Mouse (Mus musculus): ENCODE results near the gene Vps8. TPM values are rescaled to one million over a fixed set of nuclear protein-coding genes. Genes with fewer than 3 reads are reported as not detected.

Vps8 gene
- polyA plus RNA-seq, 1 experiment, result 35.8 TPM

DNA sequence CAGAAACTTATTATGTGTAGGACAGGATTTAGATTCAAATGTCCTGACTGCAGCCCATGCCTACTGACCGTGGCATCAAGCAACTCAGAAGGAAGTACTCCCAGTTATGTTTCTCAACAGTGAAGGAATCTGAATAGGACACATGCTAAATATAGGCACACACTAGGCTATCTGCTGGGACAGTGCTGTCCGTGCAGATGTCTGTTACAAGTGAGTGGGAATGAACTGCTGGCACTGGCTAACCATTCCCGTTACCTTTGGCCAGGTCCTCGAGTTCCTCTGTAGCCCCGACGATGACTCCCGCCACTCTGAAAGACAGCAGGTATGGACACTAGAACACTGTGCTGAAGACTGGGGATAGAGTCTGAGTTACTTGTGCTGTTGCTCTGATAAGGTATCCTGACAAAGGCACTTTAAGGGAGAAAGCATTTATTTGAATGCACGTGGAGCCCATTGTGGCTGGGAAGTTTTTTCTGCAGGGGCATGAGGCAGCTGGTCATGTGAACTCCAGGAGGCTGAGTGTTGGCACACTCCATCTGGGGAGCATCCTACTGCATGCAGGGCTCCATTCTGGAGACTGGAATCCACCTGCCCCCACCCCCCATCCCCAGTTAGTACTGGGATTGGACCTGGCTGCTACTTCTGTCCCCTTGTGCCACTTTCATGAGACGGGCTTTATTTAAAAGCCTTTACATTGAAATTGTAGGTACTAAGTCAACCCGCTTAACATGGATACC, 104.5 kb downstream of the Vps8 start:
- Histone ChIP-seq H3K4me1 (ENCODE audit: control insufficient read depth, insufficient read depth, low read length) (peaks cover 9% of the 10 kb centered on the region), H3K27ac (ENCODE audit: insufficient read depth, low read length) (no peak overlapping the region), H3K4me3 (ENCODE audit: insufficient read depth, low read length) (no peak overlapping the region)
- TF ChIP-seq POLR2A (IDR thresholded peaks at IDR 0.05; ENCODE audit: extremely low read depth, insufficient read depth, low read length) (no peak), CTCF (IDR thresholded peaks at IDR 0.05; ENCODE audit: extremely low read depth, insufficient read depth, low read length) (no peak)

GRCm38 (mm10) chr16:21533503-21533902, 110.6 kb downstream of the Vps8 start:
- TF ChIP-seq POLR2A (IDR thresholded peaks at IDR 0.05; ENCODE audit: extremely low read depth, insufficient read depth, low read length), result no peak
- TF ChIP-seq CTCF (IDR thresholded peaks at IDR 0.05; ENCODE audit: extremely low read depth, insufficient read depth, low read length), result no peak
- peaks cover 2% of the 10 kb centered on the region; the same call in 1 of the 2 replicates for H3K4me1 ChIP-seq (ENCODE audit: control insufficient read depth, insufficient read depth, low read length)
- no peak overlapping the region for H3K4me3 ChIP-seq (ENCODE audit: insufficient read depth, low read length)
- H3K27ac ChIP-seq (ENCODE audit: insufficient read depth, low read length), result no peak overlapping the region

DNA sequence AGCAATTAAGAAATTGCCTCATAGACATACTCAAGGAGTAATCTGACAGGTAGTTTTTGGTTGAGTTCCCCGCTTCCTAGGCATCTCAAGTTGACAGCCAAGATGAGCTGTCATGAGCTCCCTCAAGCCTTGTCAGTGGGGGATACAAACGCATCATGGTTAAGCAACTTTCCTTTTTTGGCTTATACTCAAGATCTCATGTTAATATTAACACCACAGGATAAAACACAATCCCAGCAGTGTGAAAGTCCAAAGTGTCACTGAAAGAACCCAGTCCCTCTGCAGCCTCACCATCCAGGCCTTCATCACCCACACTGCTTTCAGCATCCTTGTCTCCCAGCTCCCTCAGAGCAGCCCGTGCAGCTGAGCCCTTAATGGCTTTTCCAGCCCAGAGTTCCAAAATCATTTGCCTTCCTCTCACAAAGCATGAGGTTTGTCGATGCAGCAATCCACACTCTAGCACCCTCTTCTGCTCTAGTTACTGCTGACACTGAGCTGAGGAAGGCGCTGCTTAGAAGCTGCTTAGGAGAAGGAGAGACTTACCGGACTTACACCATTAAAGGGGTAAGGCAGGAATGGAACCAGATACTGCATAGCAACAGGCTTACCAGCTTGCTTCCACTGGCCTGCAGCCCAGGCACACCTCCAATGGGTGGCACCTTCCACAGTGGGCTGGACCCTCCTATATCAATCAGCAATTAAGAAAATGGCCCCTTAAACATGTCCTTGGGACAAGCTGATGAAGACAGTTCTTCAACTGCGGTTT, 113.5 kb downstream of the Vps8 start:
- peaks cover 6% of the 10 kb centered on the region for H3K4me1 ChIP-seq (ENCODE audit: control insufficient read depth, insufficient read depth, low read length)
- no peak overlapping the region for H3K4me3 ChIP-seq (ENCODE audit: insufficient read depth, low read length)
- no peak overlapping the region for H3K27ac ChIP-seq (ENCODE audit: insufficient read depth, low read length)
- TF ChIP-seq CTCF (IDR thresholded peaks at IDR 0.05; ENCODE audit: extremely low read depth, insufficient read depth, low read length) (no peak), POLR2A (IDR thresholded peaks at IDR 0.05; ENCODE audit: extremely low read depth, insufficient read depth, low read length) (no peak)

DNA sequence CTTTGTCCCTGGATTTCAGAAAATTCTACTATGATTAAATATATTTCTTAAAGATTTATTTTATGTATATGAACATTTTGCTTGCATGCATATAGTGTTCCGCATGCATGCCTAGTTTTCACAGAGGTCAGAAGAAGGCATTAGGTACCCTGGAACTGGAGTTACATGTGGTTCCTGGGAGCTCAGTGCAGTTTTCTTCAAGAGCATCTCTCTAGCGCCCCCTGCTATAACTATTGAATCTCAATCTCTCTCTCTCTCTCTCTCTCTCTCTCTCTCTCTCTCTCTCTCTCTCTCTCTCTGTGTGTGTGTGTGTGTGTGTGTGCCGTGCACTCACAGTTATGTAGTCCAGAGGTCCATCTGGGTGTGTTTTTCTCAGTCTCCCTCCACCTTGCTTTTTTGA, 114.4 kb downstream of the Vps8 start:
- TF ChIP-seq POLR2A (IDR thresholded peaks at IDR 0.05; ENCODE audit: extremely low read depth, insufficient read depth, low read length), result no peak
- 0 out of 2 replicates have a peak, but pooled peaks have one; percentile 2 for TF ChIP-seq CTCF (IDR thresholded peaks at IDR 0.05; ENCODE audit: extremely low read depth, insufficient read depth, low read length)
- no peak overlapping the region for H3K4me3 ChIP-seq (ENCODE audit: insufficient read depth, low read length)
- no peak overlapping the region for H3K27ac ChIP-seq (ENCODE audit: insufficient read depth, low read length)
- peaks cover 6% of the 10 kb centered on the region for H3K4me1 ChIP-seq (ENCODE audit: control insufficient read depth, insufficient read depth, low read length)

GRCm38 (mm10) chr16:21538889-21539288, 116.0 kb downstream of the Vps8 start:
- H3K27ac ChIP-seq (ENCODE audit: insufficient read depth, low read length), result no peak overlapping the region
- TF ChIP-seq POLR2A (IDR thresholded peaks at IDR 0.05; ENCODE audit: extremely low read depth, insufficient read depth, low read length), result no peak
- peak; percentile 24; the same call in 1 of the 2 replicates for TF ChIP-seq CTCF (IDR thresholded peaks at IDR 0.05; ENCODE audit: extremely low read depth, insufficient read depth, low read length)
- H3K4me1 ChIP-seq (ENCODE audit: control insufficient read depth, insufficient read depth, low read length), result peaks cover 4% of the 10 kb centered on the region
- no peak overlapping the region for H3K4me3 ChIP-seq (ENCODE audit: insufficient read depth, low read length)

- Histone ChIP-seq H3K27ac (ENCODE audit: insufficient read depth, low read length) (no peak overlapping the region), H3K4me1 (ENCODE audit: control insufficient read depth, insufficient read depth, low read length) (peaks cover 4% of the 10 kb centered on the region), H3K4me3 (ENCODE audit: insufficient read depth, low read length) (no peak overlapping the region)
- TF ChIP-seq POLR2A (IDR thresholded peaks at IDR 0.05; ENCODE audit: extremely low read depth, insufficient read depth, low read length), result no peak
- no peak for TF ChIP-seq CTCF (IDR thresholded peaks at IDR 0.05; ENCODE audit: extremely low read depth, insufficient read depth, low read length)
These were observed 119.6 kb downstream of the Vps8 start for GRCm38 (mm10) chr16:21542559-21542958.

GRCm38 (mm10) chr16:21547446-21547845, 124.5 kb downstream of the Vps8 start:
- H3K4me3 ChIP-seq (ENCODE audit: insufficient read depth, low read length), result no peak overlapping the region
- H3K27ac ChIP-seq (ENCODE audit: insufficient read depth, low read length), result no peak overlapping the region
- H3K4me1 ChIP-seq (ENCODE audit: control insufficient read depth, insufficient read depth, low read length), result no peaks in the 10 kb centered on the region
- no peak for TF ChIP-seq POLR2A (IDR thresholded peaks at IDR 0.05; ENCODE audit: extremely low read depth, insufficient read depth, low read length)
- TF ChIP-seq CTCF (IDR thresholded peaks at IDR 0.05; ENCODE audit: extremely low read depth, insufficient read depth, low read length), result no peak

DNA sequence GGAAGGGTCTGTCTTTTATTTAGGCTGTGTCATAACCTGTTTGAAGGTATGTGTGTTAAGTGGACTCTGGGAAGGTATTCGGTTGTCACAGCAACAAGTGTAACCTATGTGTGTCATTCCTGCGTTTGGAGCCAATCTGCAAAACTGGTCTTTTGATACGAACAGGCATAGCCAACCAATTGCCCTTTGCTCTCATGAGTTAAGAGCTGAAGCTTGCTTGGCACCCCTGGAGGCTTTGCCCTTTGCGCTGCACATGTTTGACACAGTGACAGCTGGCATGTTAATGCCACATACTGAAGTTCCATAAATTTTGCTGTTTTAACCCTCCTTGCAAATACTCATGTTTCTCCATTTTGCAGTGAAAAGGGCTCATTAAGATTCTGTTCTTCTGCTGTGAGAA, 126.8 kb downstream of the Vps8 start:
- no peak overlapping the region for H3K4me3 ChIP-seq (ENCODE audit: insufficient read depth, low read length)
- no peaks in the 10 kb centered on the region for H3K4me1 ChIP-seq (ENCODE audit: control insufficient read depth, insufficient read depth, low read length)
- no peak overlapping the region for H3K27ac ChIP-seq (ENCODE audit: insufficient read depth, low read length)
- TF ChIP-seq POLR2A (IDR thresholded peaks at IDR 0.05; ENCODE audit: extremely low read depth, insufficient read depth, low read length), result no peak
- TF ChIP-seq CTCF (IDR thresholded peaks at IDR 0.05; ENCODE audit: extremely low read depth, insufficient read depth, low read length), result no peak

- TF ChIP-seq POLR2A (IDR thresholded peaks at IDR 0.05; ENCODE audit: extremely low read depth, insufficient read depth, low read length) (no peak), CTCF (IDR thresholded peaks at IDR 0.05; ENCODE audit: extremely low read depth, insufficient read depth, low read length) (no peak)
- H3K4me1 ChIP-seq (ENCODE audit: control insufficient read depth, insufficient read depth, low read length), result no peaks in the 10 kb centered on the region
- no peak overlapping the region for H3K27ac ChIP-seq (ENCODE audit: insufficient read depth, low read length)
- no peak overlapping the region for H3K4me3 ChIP-seq (ENCODE audit: insufficient read depth, low read length)
These were observed 127.5 kb downstream of the Vps8 start for GRCm38 (mm10) chr16:21550453-21550852.

DNA sequence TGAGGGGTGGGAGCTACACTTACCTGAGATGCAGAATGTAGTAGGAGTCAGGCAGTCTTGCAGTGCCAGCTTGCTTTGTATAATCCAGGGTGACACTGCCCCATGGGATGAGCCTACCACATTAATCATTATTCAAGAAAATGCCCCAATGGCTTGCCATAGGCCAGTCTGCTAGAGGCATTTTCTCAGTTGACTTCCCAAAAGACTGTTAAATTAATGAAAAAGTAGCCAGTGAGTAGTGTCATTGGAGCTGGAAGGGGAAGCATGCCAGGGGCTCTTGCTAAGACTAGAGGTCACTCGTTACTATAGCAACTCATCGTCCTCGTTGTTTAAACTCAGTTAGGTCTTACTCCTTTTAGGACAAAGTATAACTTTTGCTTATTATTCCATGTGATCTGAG, 130.6 kb downstream of the Vps8 start:
- no peaks in the 10 kb centered on the region for H3K4me1 ChIP-seq (ENCODE audit: control insufficient read depth, insufficient read depth, low read length)
- no peak overlapping the region for H3K4me3 ChIP-seq (ENCODE audit: insufficient read depth, low read length)
- H3K27ac ChIP-seq (ENCODE audit: insufficient read depth, low read length), result no peak overlapping the region
- no peak for TF ChIP-seq CTCF (IDR thresholded peaks at IDR 0.05; ENCODE audit: extremely low read depth, insufficient read depth, low read length)

Measured in cortical plate, adult 2 months (tissue).